Mouse (Mus musculus) erythroblast, adult 5-6 weeks (primary cell): ENCODE measurements at regions not wholly inside any gene's neighbourhood (a gene's known extent, or its start where the extent isn't known, plus 50 kb on each side); places are given as distances from the start of the nearest gene placed in this dataset.

Source experiments
- ATAC-seq: replicated peaks from 2 replicates; pipeline ENCODE4 v1.8.0; 2016; ENCODE audit warnings: moderate number of reproducible peaks, mild to moderate bottlenecking, moderate TSS enrichment, inconsistent platforms; ENCODE audit not compliant: poor library complexity, low FRiP score, severe bottlenecking

- no peak for ATAC-seq
These were observed 259.6 kb downstream of the Ndufa4 start for GRCm38 (mm10) chr6:11647651-11648050.

DNA sequence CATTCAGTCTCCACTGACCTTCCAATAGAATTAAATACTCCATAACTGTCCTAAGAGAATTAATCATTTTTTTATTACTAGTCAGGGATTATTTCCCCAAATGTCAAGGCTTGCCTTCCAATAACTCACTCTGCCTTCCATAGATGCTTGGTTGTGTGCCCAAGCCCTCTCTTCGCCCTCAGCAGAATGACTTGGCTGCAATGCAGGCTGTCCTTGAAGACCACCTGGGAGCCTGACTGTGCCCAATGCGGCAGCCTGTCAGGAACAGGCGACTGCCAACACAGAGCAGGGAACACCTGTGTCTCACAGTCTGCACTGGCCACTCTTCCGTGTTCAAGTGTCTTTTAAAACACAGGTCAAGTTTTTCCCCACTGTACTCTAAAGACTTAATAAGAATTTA lies 294.0 kb downstream of the Ndufa4 start:
- ATAC-seq: no peak

DNA sequence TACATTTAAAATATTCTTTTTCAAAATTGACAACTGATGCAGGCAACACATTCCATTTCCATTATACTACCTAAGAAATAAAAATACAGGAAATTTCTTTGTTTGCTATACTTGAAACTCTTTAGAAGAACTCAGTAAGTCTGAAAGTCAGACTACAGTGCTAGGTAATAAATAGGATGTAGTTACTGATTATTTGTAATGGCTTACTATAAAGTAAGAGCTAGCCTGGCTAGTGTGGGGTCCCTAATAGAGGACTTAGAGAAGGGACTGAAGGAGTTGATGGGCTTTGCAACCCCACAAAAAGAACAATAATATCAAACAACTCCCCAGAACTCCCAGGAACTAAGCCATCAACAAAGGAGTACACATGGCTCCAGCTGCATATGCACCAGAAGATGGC lies 299.1 kb downstream of the Ndufa4 start:
- ATAC-seq: no peak

GRCm38 (mm10) chr6:11607696-11608095 lies 299.6 kb downstream of the Ndufa4 start:
- no peak for ATAC-seq

DNA sequence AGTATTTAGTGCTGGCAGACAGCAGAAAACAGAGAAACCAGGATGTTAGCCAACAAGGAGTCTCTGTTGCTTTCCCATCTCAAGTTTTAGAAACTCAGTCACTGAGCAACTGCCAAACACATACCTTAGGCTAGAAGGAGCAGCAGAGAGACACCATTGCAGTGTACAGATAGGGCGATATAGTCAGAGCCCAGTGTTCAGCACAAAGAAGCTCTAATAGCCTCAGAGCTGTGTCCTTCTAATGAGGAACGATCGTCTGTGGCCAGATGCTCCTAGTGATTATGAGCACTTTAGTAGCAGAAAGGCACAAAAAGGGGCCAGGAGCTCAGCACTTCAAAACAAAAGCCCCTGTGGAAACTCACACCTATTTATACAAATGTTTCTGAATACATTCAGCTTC lies 301.2 kb downstream of the Ndufa4 start:
- no peak for ATAC-seq

DNA sequence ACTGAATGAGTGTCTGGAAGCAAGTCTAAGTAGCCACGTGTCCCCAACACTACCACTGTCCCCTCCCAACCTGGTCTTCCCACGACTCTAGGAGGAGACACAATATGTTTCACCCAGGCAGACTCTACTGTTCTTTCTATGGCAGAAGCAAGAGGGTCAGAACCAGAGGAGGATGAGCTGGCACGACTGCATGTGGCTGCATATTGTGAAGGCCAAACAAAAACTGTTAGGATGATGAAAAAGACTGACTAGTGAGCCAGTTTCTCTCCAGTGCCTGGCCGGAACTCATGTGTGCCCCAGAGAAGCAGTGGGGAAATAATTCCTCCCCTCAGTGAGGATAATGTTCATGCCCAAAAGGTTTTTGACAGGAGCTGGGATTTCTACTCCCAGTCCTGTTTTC lies 301.8 kb downstream of the Ndufa4 start:
- no peak for ATAC-seq

DNA sequence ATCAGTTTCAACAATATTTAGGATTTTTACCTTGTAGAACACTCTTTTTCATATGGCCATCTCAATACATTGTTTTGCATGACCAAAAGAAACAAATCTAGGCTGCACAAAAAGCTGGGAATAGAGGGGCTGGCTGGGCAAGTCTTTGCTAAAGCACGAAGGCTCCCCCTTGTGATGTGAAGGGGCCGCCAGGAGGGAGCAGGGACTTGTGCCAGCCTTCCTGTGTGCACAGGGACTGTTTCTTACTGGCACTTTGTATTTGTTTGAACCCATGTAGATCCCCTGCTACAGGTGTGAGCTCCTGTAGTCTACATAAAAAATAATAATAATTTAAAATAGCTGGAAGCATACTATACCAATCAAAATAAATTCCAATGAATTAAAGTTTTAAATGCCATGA lies 312.4 kb downstream of the Ndufa4 start:
- ATAC-seq: no peak

DNA sequence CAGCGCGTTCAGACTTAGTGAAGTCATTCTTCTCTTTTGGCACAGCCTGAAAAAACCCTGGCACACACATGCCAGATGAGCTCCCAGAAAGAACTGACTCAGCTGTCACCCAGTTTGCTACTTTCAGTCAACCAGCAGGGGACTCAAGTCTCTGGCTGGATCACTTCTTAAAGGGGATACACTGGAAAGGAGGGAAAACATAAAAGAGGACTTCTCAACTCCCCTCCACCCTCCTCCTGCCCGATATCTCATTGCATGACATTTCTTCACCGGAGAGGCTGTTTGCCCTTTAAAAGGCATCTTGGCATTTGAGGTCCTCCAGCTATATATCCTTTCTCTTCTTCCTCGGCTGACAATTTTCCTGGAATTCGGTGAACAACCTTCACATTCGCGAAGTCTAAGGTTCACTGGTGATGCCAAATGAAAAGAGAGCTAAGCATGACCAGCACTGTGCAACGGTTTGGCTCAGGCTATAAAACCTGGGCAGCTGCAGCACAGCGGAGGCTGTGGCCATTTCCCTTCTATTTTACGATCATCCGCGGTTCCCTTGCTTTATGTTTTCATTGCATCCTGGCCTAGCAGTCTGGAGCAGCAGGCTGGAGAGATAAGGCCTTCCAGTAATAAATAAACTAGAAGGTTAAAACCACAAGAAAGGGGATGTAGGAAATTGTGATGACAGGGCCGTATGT lies 313.6 kb downstream of the Ndufa4 start:
- ATAC-seq: peak; percentile 20; the same call in 1 of the 2 replicates

DNA sequence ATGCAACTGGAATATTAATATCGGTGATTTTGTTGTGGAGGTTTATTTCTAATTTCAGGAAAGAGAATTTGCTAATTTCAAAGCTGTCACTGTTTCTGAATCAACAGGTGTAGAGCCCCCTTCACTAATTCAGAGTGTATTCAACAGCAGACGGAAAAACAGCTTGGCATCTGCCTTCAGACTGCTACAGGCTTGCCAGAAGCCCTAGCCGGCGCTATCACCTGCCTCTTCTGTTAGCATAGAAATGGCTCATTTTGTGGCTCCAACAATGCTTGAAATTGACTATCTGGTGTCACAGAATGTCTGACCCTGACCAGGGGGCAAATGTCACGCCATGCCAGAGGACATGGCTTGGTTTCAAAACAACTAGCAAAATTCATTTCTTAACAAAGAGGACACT lies 331.2 kb downstream of the Ndufa4 start:
- no peak for ATAC-seq

- no peak for ATAC-seq
These were observed 342.1 kb downstream of the Ndufa4 start for GRCm38 (mm10) chr6:11565246-11565645.

GRCm38 (mm10) chr6:11550473-11550872 lies 356.8 kb downstream of the Ndufa4 start:
- no peak for ATAC-seq

GRCm38 (mm10) chr6:11547318-11547717 lies 360.0 kb downstream of the Ndufa4 start:
- no peak for ATAC-seq

DNA sequence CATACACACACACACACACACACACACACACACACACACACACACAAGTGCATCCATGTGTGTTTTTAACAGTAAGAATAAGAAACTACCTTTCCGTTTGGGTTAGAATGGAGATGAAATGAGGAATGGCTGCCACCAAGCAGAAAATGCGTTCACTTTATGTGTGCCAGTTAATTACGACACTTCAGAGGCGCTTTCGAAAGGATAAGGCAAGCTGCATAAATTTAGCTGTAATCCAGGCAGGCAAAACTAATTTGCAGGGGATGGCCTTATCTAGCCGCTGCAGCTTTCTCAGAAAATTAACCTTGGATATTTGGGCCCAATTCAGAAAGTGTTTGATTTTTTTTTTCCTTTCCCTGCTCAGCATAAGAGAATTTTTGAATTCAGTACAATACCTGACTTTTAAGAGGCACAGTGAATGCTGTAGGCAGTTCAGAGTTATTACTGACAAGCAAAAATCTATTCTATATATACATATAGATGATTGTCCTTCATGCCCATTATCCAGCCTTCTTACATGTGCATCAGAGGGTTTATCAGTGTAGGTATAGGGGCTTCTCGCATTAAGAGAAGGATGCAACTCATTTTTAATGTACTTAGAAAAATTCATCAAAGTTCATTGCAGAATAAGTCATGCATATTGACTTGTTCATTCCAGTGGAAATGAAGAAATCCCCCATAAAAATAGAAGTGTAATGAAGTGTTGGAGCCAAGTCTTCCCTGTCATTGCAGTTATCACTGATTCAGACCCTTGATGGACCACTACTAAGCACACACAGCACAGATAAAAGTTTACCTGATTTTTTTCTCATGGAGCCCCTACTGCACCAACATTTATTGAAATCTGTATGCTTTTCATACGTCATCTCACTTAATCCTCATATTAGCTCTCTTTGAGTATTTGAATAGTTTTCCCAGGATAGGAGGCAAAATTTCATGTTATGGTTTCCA lies 372.1 kb downstream of the Ndufa4 start:
- ATAC-seq: no peak

GRCm38 (mm10) chr6:11503136-11503535 lies 404.2 kb downstream of the Ndufa4 start:
- ATAC-seq: no peak

DNA sequence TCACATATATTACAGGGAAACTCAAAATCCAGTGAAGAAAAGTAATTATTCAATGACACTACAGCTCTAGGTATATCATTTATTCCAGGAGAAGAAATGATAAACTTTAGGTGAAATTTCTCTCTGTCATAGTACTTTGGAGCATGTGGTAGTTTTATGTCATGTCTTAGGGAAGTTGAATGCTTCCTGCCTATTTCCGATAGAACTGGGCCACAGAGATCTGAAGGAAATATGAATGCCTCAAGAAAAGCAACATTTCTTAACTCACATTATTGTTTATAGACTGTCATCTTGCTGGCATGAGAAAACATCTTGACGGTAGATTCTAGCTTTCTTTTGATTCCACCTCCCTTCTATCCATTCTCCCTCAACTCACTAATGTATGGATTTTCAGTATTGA lies 412.9 kb downstream of the Ndufa4 start:
- no peak for ATAC-seq

GRCm38 (mm10) chr6:11476950-11477349 lies 430.3 kb downstream of the Ndufa4 start:
- no peak for ATAC-seq
